Mouse (Mus musculus) thymus, postnatal 10 days (tissue): Measurements from ENCODE around the gene Gmps.

Experiments used
- DNase-seq, 2 experiments: peaks; one replicate each; pipeline ENCODE4 v3.0.0; 2021; ENCODE audit warnings: low spot score in 2 of 2

The Gmps gene

GRCm38 (mm10) chr3:63975955-63976908, at the start of gene Gmps:
Gmps (plus strand) TSS chr3:63976106.
- peak; percentile 91 to 94 for DNase-seq

- DNase-seq: peak; percentile 68 to 87
Observed at GRCm38 (mm10) chr3:63928878-63929859, 46.7 kb upstream of the Gmps start, which contains the start of gene E130311K13Rik. E130311K13Rik (minus strand) TSS chr3:63929472.

- no peak for DNase-seq
Observed at GRCm38 (mm10) chr3:63938928-63939327, 37.0 kb upstream of the Gmps start.

GRCm38 (mm10) chr3:63941204-63941850, 34.6 kb upstream of the Gmps start:
- no peak for DNase-seq

- DNase-seq: no peak
Observed at GRCm38 (mm10) chr3:63949837-63950236, 26.1 kb upstream of the Gmps start.

GRCm38 (mm10) chr3:63963421-63964099, 12.3 kb upstream of the Gmps start:
- DNase-seq: peak in 1 of 2 experiments; percentile 36

GRCm38 (mm10) chr3:63964100-63964921, 11.6 kb upstream of the Gmps start, which contains the start of gene Slc33a1:
Slc33a1 (minus strand) TSS chr3:63964768.
- peak; percentile 95 to 98 for DNase-seq

- DNase-seq: no peak
Observed at GRCm38 (mm10) chr3:63964922-63965249, 11.0 kb upstream of the Gmps start.

GRCm38 (mm10) chr3:63965929-63966328, 10.0 kb upstream of the Gmps start:
- DNase-seq: no peak

GRCm38 (mm10) chr3:63977895-63978294, 2.0 kb downstream of the Gmps start:
- DNase-seq: no peak

- DNase-seq: no peak
Observed at GRCm38 (mm10) chr3:63986656-63987055, 10.8 kb downstream of the Gmps start.

- DNase-seq: no peak
Observed at GRCm38 (mm10) chr3:63988722-63989440, 13.0 kb downstream of the Gmps start.

GRCm38 (mm10) chr3:64021436-64021835, 45.5 kb downstream of the Gmps start:
- no peak for DNase-seq

GRCm38 (mm10) chr3:64021867-64022266, 46.0 kb downstream of the Gmps start:
- no peak for DNase-seq

GRCm38 (mm10) chr3:64029846-64030245, 53.9 kb downstream of the Gmps start:
- DNase-seq: no peak

- DNase-seq: no peak
Observed at GRCm38 (mm10) chr3:64038136-64038841, 62.4 kb downstream of the Gmps start.

- peak in 1 of 2 experiments; percentile 52 for DNase-seq
Observed at GRCm38 (mm10) chr3:64039818-64040784, 64.2 kb downstream of the Gmps start.
